8 mouse cellular contexts compared by ENCODE assay signal in the genomic region with DNA sequence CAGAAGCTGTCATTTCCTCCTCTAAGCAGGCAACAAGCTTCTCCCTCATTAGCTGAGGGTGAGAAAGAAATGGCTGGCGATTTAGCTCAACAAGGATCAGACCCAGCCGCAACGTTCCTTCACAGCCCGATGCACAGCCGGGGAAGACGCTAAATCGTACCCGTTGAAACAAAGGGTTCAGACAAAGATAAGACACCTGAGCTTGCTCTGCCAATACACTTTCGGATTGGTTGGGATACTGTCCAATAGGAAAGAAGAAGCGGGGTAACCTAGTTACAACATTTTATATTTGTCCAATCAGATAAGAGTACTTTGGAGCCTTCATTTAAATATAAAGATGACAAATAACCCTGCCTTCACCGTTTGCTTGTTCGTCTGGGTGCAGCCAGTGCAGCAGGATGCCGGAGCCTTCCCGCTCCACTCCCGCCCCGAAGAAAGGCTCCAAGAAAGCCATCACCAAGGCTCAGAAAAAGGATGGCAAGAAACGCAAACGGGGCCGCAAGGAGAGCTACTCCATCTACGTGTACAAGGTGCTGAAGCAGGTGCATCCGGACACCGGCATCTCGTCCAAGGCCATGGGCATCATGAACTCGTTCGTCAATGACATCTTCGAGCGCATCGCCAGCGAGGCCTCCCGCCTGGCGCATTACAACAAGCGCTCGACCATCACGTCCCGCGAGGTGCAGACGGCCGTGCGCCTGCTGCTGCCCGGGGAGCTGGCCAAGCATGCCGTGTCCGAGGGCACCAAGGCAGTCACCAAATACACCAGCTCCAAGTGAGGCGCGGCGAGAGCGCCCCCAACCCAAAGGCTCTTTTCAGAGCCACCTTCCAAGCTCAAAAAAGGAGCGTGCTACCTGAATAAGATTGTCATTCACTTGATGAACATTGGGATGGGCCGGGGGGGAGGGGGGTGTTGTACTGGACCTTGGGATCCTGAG. TPM values are rescaled to one million over a fixed set of nuclear protein-coding genes. Genes with fewer than 3 reads are reported as not detected.
DNase-seq lines count a peak whose midpoint lies in the region; ATAC-seq lines count a peak whose summit lies in the region.

Gene Hist3h2ba, plus strand, starts transcription at position 379 of the 938 bp plus-strand sequence.

- intact Hi-C loops in gastrocnemius, postnatal 36 days (cut with DNase I): no loop called here

- peak; percentile 92 for ATAC-seq in inflammation-experienced regulatory T-cells, adult 6 months
- peak; percentile 75 for ATAC-seq in megakaryocyte, adult 5-6 weeks (ENCODE audit: poor library complexity, severe bottlenecking)

- peak; percentile 71 for DNase-seq in T-cell, adult 2 months (ENCODE audit: low spot score)
- DNase-seq in cerebellum, adult 9-10 months: peak; percentile 99
- peak; percentile 78 for DNase-seq in forelimb bud, embryonic 11.5 days (ENCODE audit: low read depth, low spot score)
- peak; percentile 79 to 80 for DNase-seq in left cerebral cortex, adult 8-10 months (ENCODE audit: low spot score in 2 of 2)
- peak; percentile 60 for DNase-seq in right cerebral cortex, postnatal 14 days
- DNase-seq in gastrocnemius, postnatal 36 days: no peak

RNA-seq across cellular contexts. Expression of gene Hist3h2ba, which starts in this region (rescaled TPM):
- 1 to 10 TPM; 2.9 to 5.2 (median 4.3) TPM for polyA plus RNA-seq in inflammation-experienced regulatory T-cells, adult 6 months (2017; shearing (Covaris generic))
- 100 to 1,000 TPM in 3 of 4 experiments, 10 to 100 TPM in 1; 96.1 to 129 (median 115) TPM for total RNA-seq in left cerebral cortex, adult 8-10 months (2022)
- total RNA-seq in megakaryocyte, adult 5-6 weeks (2015): 4.6 and 6.9 TPM in 2 replicates
- 5.4 and 10.9 TPM in 2 replicates for total RNA-seq in megakaryocyte, adult 5-6 weeks (2017)
- total RNA-seq in gastrocnemius, postnatal 36 days (2021): 1 to 10 TPM; 1.1 to 1.5 TPM

Comparison
In these comparisons a context has a peak if more than half of its experiments do, and no peak if none do; other contexts are left out.
1. RNA of gene Hist3h2ba (total RNA-seq): 96.1 to 129 TPM in left cerebral cortex, adult 8-10 months; 4.6 to 10.9 TPM in megakaryocyte, adult 5-6 weeks and 1.1 to 1.5 TPM in gastrocnemius, postnatal 36 days; every median in the first group is over 4 times any median in the second.
2. DNase-seq: peak in T-cell, adult 2 months (single experiment), cerebellum, adult 9-10 months (single experiment), forelimb bud, embryonic 11.5 days (single experiment), left cerebral cortex, adult 8-10 months (2 of 2) and right cerebral cortex, postnatal 14 days (single experiment); none in gastrocnemius, postnatal 36 days (0 of 2).